16 mouse cellular contexts compared by ENCODE assay signal in the genomic region with DNA sequence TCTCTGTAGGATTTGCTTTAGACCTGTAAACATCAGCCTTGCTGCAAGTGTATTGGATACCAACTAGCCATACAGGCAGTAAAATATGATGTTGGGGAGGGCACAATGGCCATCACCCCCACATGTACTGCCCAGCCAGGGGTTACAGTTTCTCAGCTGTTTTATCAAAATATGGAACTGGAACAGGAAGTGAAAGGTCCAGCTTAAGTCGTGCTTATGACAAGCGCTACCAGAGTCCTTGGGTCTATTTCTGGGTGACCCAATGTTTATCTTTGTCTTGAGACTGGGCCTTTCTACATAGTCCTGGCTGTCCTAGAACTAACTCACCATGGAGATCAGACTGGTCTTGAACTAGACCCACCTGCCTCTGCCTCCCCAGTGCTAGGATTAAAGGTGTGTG. TPM values are rescaled to one million over a fixed set of nuclear protein-coding genes. Genes with fewer than 3 reads are reported as not detected.
"Had no signal": no experiment of that assay in that cellular context is flagged by ENCODE, and none has a peak within 500 bp of the region (broad histone marks: within the 10 kb centered on the region; RNA-seq: fewer than 3 reads in every experiment).

No protein-coding gene starts in this region.

- H3K9me3 ChIP-seq: limb, embryonic 10.5 days; limb, embryonic 13.5 days; liver, embryonic 13.5 days; midbrain, embryonic 10.5 days; midbrain, embryonic 13.5 days had no signal

- H3K27me3 ChIP-seq: limb, embryonic 13.5 days; liver, embryonic 13.5 days; midbrain, embryonic 13.5 days had no signal

- H3K9ac ChIP-seq: limb, embryonic 13.5 days; liver, embryonic 13.5 days; lung, embryonic 14.5 days; midbrain, embryonic 13.5 days had no signal

- H3K4me1 ChIP-seq: limb, embryonic 10.5 days; limb, embryonic 13.5 days; midbrain, embryonic 13.5 days had no signal

- H3K4me2 ChIP-seq: limb, embryonic 13.5 days; liver, embryonic 13.5 days; lung, embryonic 14.5 days; midbrain, embryonic 13.5 days had no signal

- DNase-seq: kidney, adult 11 months; kidney, adult 8-10 months; kidney, postnatal 14 days; kidney, postnatal 4 days; liver, embryonic 13.5 days; lung, embryonic 14.5 days; thymus, adult 18-20 months; thymus, postnatal 36 days had no signal

- H3K27ac ChIP-seq: limb, embryonic 10.5 days; limb, embryonic 13.5 days; liver, embryonic 13.5 days; midbrain, embryonic 10.5 days; midbrain, embryonic 13.5 days had no signal

- ATAC-seq: lung, postnatal 0 days; midbrain, embryonic 13.5 days; midbrain, embryonic 16.5 days had no signal

- H3K4me3 ChIP-seq: limb, embryonic 10.5 days; limb, embryonic 13.5 days; liver, embryonic 13.5 days; megakaryocyte, embryonic 14.5 days; midbrain, embryonic 10.5 days; midbrain, embryonic 13.5 days; myocyte had no signal

RNA-seq across cellular contexts. Expression of gene Hk3, which starts 3.0 kb away (rescaled TPM):
- polyA plus RNA-seq: myocyte had no signal
